Mouse (Mus musculus) adrenal gland, postnatal 25 days (tissue): Measurements from ENCODE around the gene Pcsk6. TPM values are rescaled to one million over a fixed set of nuclear protein-coding genes. Genes with fewer than 3 reads are reported as not detected.

Experiments used
- total RNA-seq: library from RNA; stranded (reverse); gene quantifications from 2 replicates; pipeline ENCODE4 v1.2.3, GENCODE M21; 2021

The Pcsk6 gene
- total RNA-seq, 1 experiment from 2014 or later, result 11.6 TPM

Other genes starting within 250 kb of the Pcsk6 start
- gene Tarsl2, start 216.8 kb upstream of the Pcsk6 start, total RNA-seq, result 23.3 and 28.3 TPM in 2 replicates
- gene Tm2d3, start 170.6 kb upstream of the Pcsk6 start, total RNA-seq, result 54.2 and 59.3 TPM in 2 replicates
- gene Gm45213, start 181.9 kb downstream of the Pcsk6 start, total RNA-seq, result not detected in 2 replicates
- gene Snrpa1, start 197.3 kb downstream of the Pcsk6 start, total RNA-seq, result 40.3 and 41.1 TPM in 2 replicates
- 79.3 and 93.6 TPM in 2 replicates for gene Selenos, start 217.9 kb downstream of the Pcsk6 start, total RNA-seq
- gene Chsy1, start 247.8 kb downstream of the Pcsk6 start, total RNA-seq, result 12.6 and 15.2 TPM in 2 replicates